Mouse (Mus musculus): ENCODE measurements around the gene Fkbp8. TPM values are rescaled to one million over a fixed set of nuclear protein-coding genes. Genes with fewer than 3 reads are reported as not detected.

The Fkbp8 gene
- polyA plus RNA-seq, 1 experiment from 2014 or later = 158 TPM

GRCm38 (mm10) chr8:70490061-70490879 lies 37.3 kb upstream of the Fkbp8 start:
- peaks cover 100% of the 10 kb centered on the region for H3K27me3 ChIP-seq (ENCODE audit: control insufficient read depth, insufficient read depth, low read depth, low read length)
- H3K4me1 ChIP-seq (ENCODE audit: control insufficient read depth, low read depth, low read length) = peaks cover 23% of the 10 kb centered on the region
- H3K4me2 ChIP-seq (ENCODE audit: low read depth, low read length) = no peak overlapping the region
- no peaks in the 10 kb centered on the region for H3K36me3 ChIP-seq (ENCODE audit: control insufficient read depth, insufficient read depth)
- H3K27ac ChIP-seq (ENCODE audit: low read length) = no peak overlapping the region
- ATAC-seq (ENCODE audit: low read depth) = no peak
- H3K9ac ChIP-seq (ENCODE audit: low read depth, low read length) = no peak overlapping the region
- no peak overlapping the region for H3K4me3 ChIP-seq (ENCODE audit: low read depth, low read length)
- WGBS (ENCODE audit: insufficient replicate concordance) = 18% methylated on average over 10 of the region's 10 CpGs
- no peaks in the 10 kb centered on the region for H3K9me3 ChIP-seq (replicated peaks; ENCODE audit: control insufficient read depth, low read length)

- 4% methylated on average over 20 of the region's 20 CpGs for WGBS (ENCODE audit: insufficient replicate concordance)
- Histone ChIP-seq H3K9ac (ENCODE audit: low read depth, low read length) (no peak overlapping the region), H3K36me3 (ENCODE audit: control insufficient read depth, insufficient read depth) (no peaks in the 10 kb centered on the region), H3K4me3 (ENCODE audit: low read depth, low read length) (no peak overlapping the region), H3K4me2 (ENCODE audit: low read depth, low read length) (no peak overlapping the region), H3K27ac (ENCODE audit: low read length) (no peak overlapping the region), H3K4me1 (ENCODE audit: control insufficient read depth, low read depth, low read length) (peaks cover 23% of the 10 kb centered on the region), H3K9me3 (replicated peaks; ENCODE audit: control insufficient read depth, low read length) (no peaks in the 10 kb centered on the region), H3K27me3 (ENCODE audit: control insufficient read depth, insufficient read depth, low read depth, low read length) (peaks cover 100% of the 10 kb centered on the region)
- ATAC-seq (ENCODE audit: low read depth) = no peak
These were observed 36.5 kb upstream of the Fkbp8 start for GRCm38 (mm10) chr8:70490880-70491495.

GRCm38 (mm10) chr8:70492664-70493640 lies 34.6 kb upstream of the Fkbp8 start, which contains the start of gene Crlf1:
TSS of gene Crlf1 (plus strand) at chr8:70493158.
- peaks cover 100% of the 10 kb centered on the region for H3K27me3 ChIP-seq (ENCODE audit: control insufficient read depth, insufficient read depth, low read depth, low read length)
- H3K27ac ChIP-seq (ENCODE audit: low read length) = no peak within 1 kb of the TSS
- peak within 1 kb of the TSS; percentile 50 for H3K4me2 ChIP-seq (ENCODE audit: low read depth, low read length)
- H3K36me3 ChIP-seq (ENCODE audit: control insufficient read depth, insufficient read depth) = no peaks in the 10 kb centered on the region
- WGBS (ENCODE audit: insufficient replicate concordance) = under 1% methylated on average over 64 of the region's 93 CpGs
- ATAC-seq (ENCODE audit: low read depth) = no peak
- no peak within 1 kb of the TSS for H3K9ac ChIP-seq (ENCODE audit: low read depth, low read length)
- no peaks in the 10 kb centered on the region for H3K9me3 ChIP-seq (replicated peaks; ENCODE audit: control insufficient read depth, low read length)
- peak within 1 kb of the TSS; percentile 43 for H3K4me3 ChIP-seq (ENCODE audit: low read depth, low read length)
- peaks cover 23% of the 10 kb centered on the region for H3K4me1 ChIP-seq (ENCODE audit: control insufficient read depth, low read depth, low read length)

- Histone ChIP-seq H3K27me3 (ENCODE audit: control insufficient read depth, insufficient read depth, low read depth, low read length) (peaks cover 100% of the 10 kb centered on the region), H3K27ac (ENCODE audit: low read length) (no peak overlapping the region), H3K9me3 (replicated peaks; ENCODE audit: control insufficient read depth, low read length) (no peaks in the 10 kb centered on the region), H3K4me1 (ENCODE audit: control insufficient read depth, low read depth, low read length) (peaks cover 15% of the 10 kb centered on the region), H3K4me2 (ENCODE audit: low read depth, low read length) (no peak overlapping the region), H3K9ac (ENCODE audit: low read depth, low read length) (no peak overlapping the region), H3K36me3 (ENCODE audit: control insufficient read depth, insufficient read depth) (no peaks in the 10 kb centered on the region), H3K4me3 (ENCODE audit: low read depth, low read length) (peak overlapping the region; percentile 43; the same call in 1 of the 2 replicates)
- no peak for ATAC-seq (ENCODE audit: low read depth)
- 2% methylated on average over 47 of the region's 47 CpGs for WGBS (ENCODE audit: insufficient replicate concordance)
These were observed 33.7 kb upstream of the Fkbp8 start for GRCm38 (mm10) chr8:70493692-70494415.

GRCm38 (mm10) chr8:70494416-70494945 lies 33.0 kb upstream of the Fkbp8 start:
- Histone ChIP-seq H3K4me1 (ENCODE audit: control insufficient read depth, low read depth, low read length) (peaks cover 10% of the 10 kb centered on the region), H3K27me3 (ENCODE audit: control insufficient read depth, insufficient read depth, low read depth, low read length) (peaks cover 97% of the 10 kb centered on the region), H3K27ac (ENCODE audit: low read length) (no peak overlapping the region), H3K9ac (ENCODE audit: low read depth, low read length) (no peak overlapping the region), H3K36me3 (ENCODE audit: control insufficient read depth, insufficient read depth) (no peaks in the 10 kb centered on the region), H3K4me2 (ENCODE audit: low read depth, low read length) (no peak overlapping the region), H3K4me3 (ENCODE audit: low read depth, low read length) (no peak overlapping the region), H3K9me3 (replicated peaks; ENCODE audit: control insufficient read depth, low read length) (no peaks in the 10 kb centered on the region)
- no peak for ATAC-seq (ENCODE audit: low read depth)
- 5% methylated on average over 25 of the region's 28 CpGs for whole genome bisulfite sequencing (ENCODE audit: insufficient replicate concordance)

- H3K9ac ChIP-seq (ENCODE audit: low read depth, low read length) = no peak overlapping the region
- no peak for ATAC-seq (ENCODE audit: low read depth)
- no peaks in the 10 kb centered on the region for H3K36me3 ChIP-seq (ENCODE audit: control insufficient read depth, insufficient read depth)
- H3K4me1 ChIP-seq (ENCODE audit: control insufficient read depth, low read depth, low read length) = peaks cover 14% of the 10 kb centered on the region
- H3K9me3 ChIP-seq (replicated peaks; ENCODE audit: control insufficient read depth, low read length) = no peaks in the 10 kb centered on the region
- peaks cover 95% of the 10 kb centered on the region for H3K27me3 ChIP-seq (ENCODE audit: control insufficient read depth, insufficient read depth, low read depth, low read length)
- H3K4me3 ChIP-seq (ENCODE audit: low read depth, low read length) = no peak overlapping the region
- no peak overlapping the region for H3K27ac ChIP-seq (ENCODE audit: low read length)
- WGBS (ENCODE audit: insufficient replicate concordance) = 4% methylated on average over 21 of the region's 21 CpGs
- H3K4me2 ChIP-seq (ENCODE audit: low read depth, low read length) = no peak overlapping the region
These were observed 32.3 kb upstream of the Fkbp8 start for GRCm38 (mm10) chr8:70495001-70495770.

- Histone ChIP-seq H3K9me3 (replicated peaks; ENCODE audit: control insufficient read depth, low read length) (no peaks in the 10 kb centered on the region), H3K9ac (ENCODE audit: low read depth, low read length) (no peak overlapping the region), H3K36me3 (ENCODE audit: control insufficient read depth, insufficient read depth) (no peaks in the 10 kb centered on the region), H3K4me3 (ENCODE audit: low read depth, low read length) (no peak overlapping the region), H3K4me2 (ENCODE audit: low read depth, low read length) (no peak overlapping the region), H3K4me1 (ENCODE audit: control insufficient read depth, low read depth, low read length) (peaks cover 20% of the 10 kb centered on the region), H3K27ac (ENCODE audit: low read length) (no peak overlapping the region), H3K27me3 (ENCODE audit: control insufficient read depth, insufficient read depth, low read depth, low read length) (peaks cover 91% of the 10 kb centered on the region)
- no peak for ATAC-seq (ENCODE audit: low read depth)
- 11% methylated on average over 12 of the region's 12 CpGs for WGBS (ENCODE audit: insufficient replicate concordance)
These were observed 31.8 kb upstream of the Fkbp8 start for GRCm38 (mm10) chr8:70495771-70496062.

All from liver, embryonic 16.5 days (tissue).